Mouse (Mus musculus) heart, embryonic 13.5 days (tissue): ENCODE measurements at regions not wholly inside any gene's neighbourhood (a gene's known extent, or its start where the extent isn't known, plus 50 kb on each side); places are given as distances from the start of the nearest gene placed in this dataset.

ENCODE experiments used
- ATAC-seq: fragments of 200-750 bp; cut with Nextera tagmentation; 2 replicates; pipeline ENCODE4 v1.8.0; 2017; ENCODE audit warnings: moderate TSS enrichment; ENCODE audit not compliant: insufficient number of reproducible peaks, low FRiP score, low TSS enrichment; ENCODE audit errors: extremely low read depth
- H3K27ac ChIP-seq: fragments of 300-500 bp; sonication (generic); replicated peaks from 2 replicates; pipeline ENCODE4 v1.5.1; 2015; ENCODE audit warnings: moderate library complexity, mild to moderate bottlenecking, inconsistent platforms
- H3K27me3 ChIP-seq: fragments of 300-500 bp; sonication (generic); replicated peaks from 2 replicates; pipeline ENCODE4 v1.6.1; 2015; ENCODE audit warnings: mild to moderate bottlenecking, inconsistent platforms
- H3K36me3 ChIP-seq: fragments of 300-500 bp; sonication (generic); 2 replicates; pipeline ENCODE4 v1.6.1; 2015; ENCODE audit warnings: mild to moderate bottlenecking, inconsistent platforms
- H3K4me1 ChIP-seq: fragments of 300-500 bp; sonication (generic); 2 replicates; pipeline ENCODE4 v1.6.1; 2015; ENCODE audit warnings: inconsistent platforms
- H3K4me2 ChIP-seq: fragments of 300-500 bp; sonication (generic); 2 replicates; pipeline ENCODE4 v1.6.1; 2015; ENCODE audit warnings: inconsistent platforms, mild to moderate bottlenecking, moderate library complexity
- H3K4me3 ChIP-seq: fragments of 300-500 bp; sonication (generic); 2 replicates; pipeline ENCODE4 v1.5.1; 2015; ENCODE audit warnings: moderate library complexity, mild to moderate bottlenecking, inconsistent platforms
- H3K9ac ChIP-seq: fragments of 300-500 bp; sonication (generic); 2 replicates; pipeline ENCODE4 v1.6.1; 2015; ENCODE audit warnings: inconsistent platforms, mild to moderate bottlenecking, moderate library complexity
- H3K9me3 ChIP-seq: fragments of 300-500 bp; sonication (generic); 2 replicates; pipeline ENCODE4 v1.6.1; 2016; ENCODE audit warnings: inconsistent platforms
- whole genome bisulfite sequencing: fragments of 180-500 bp; shearing (Covaris S2); methylation state at CpG from one replicate; pipeline ENCODE4 v1.1.7; 2015; ENCODE audit warnings: mixed read lengths; 5-methylcytosine and 5-hydroxymethylcytosine counted together

GRCm38 (mm10) chr8:88019243-88020115 lies 60.1 kb upstream of the Zfp423 start:
- H3K27ac ChIP-seq, result no peak overlapping the region
- H3K4me2 ChIP-seq, result no peak overlapping the region
- no peaks in the 10 kb centered on the region for H3K4me1 ChIP-seq
- no peaks in the 10 kb centered on the region for H3K36me3 ChIP-seq
- no peak for ATAC-seq
- 0 out of 2 replicates have a peak, but pooled peaks cover 13% of the 10 kb centered on the region for H3K27me3 ChIP-seq
- 71% methylated on average over 17 of the region's 17 CpGs for WGBS
- no peak overlapping the region for H3K4me3 ChIP-seq
- no peak overlapping the region for H3K9ac ChIP-seq
- peaks cover 7% of the 10 kb centered on the region; the same call in 1 of the 2 replicates for H3K9me3 ChIP-seq

GRCm38 (mm10) chr8:88018494-88018893 lies 59.1 kb upstream of the Zfp423 start:
- Histone ChIP-seq H3K4me1 (no peaks in the 10 kb centered on the region), H3K4me3 (no peak overlapping the region), H3K4me2 (no peak overlapping the region), H3K9ac (no peak overlapping the region), H3K27ac (no peak overlapping the region), H3K36me3 (no peaks in the 10 kb centered on the region), H3K27me3 (peaks cover 12% of the 10 kb centered on the region; the same call in 1 of the 2 replicates), H3K9me3 (peaks cover 7% of the 10 kb centered on the region; the same call in 1 of the 2 replicates)
- no peak for ATAC-seq
- 81% methylated on average over 4 of the region's 4 CpGs for WGBS

GRCm38 (mm10) chr8:88012177-88012825 lies 52.9 kb upstream of the Zfp423 start:
- Histone ChIP-seq H3K4me1 (peaks cover 9% of the 10 kb centered on the region; the same call in 1 of the 2 replicates), H3K27me3 (no peaks in the 10 kb centered on the region; the same call in 1 of the 2 replicates), H3K4me2 (no peak overlapping the region), H3K9ac (no peak overlapping the region), H3K36me3 (no peaks in the 10 kb centered on the region), H3K4me3 (no peak overlapping the region), H3K27ac (no peak overlapping the region), H3K9me3 (no peaks in the 10 kb centered on the region)
- 75% methylated on average over 15 of the region's 15 CpGs for WGBS
- no peak for ATAC-seq

- H3K36me3 ChIP-seq, result no peaks in the 10 kb centered on the region
- no peak for ATAC-seq
- no peak overlapping the region for H3K4me3 ChIP-seq
- H3K4me2 ChIP-seq, result no peak overlapping the region
- H3K27me3 ChIP-seq, result no peaks in the 10 kb centered on the region; the same call in 1 of the 2 replicates
- H3K9ac ChIP-seq, result no peak overlapping the region
- no peaks in the 10 kb centered on the region for H3K9me3 ChIP-seq
- WGBS, result 23% methylated on average over 3 of the region's 3 CpGs
- peak overlapping the region; percentile 61 for H3K27ac ChIP-seq
- peaks cover 9% of the 10 kb centered on the region; the same call in 1 of the 2 replicates for H3K4me1 ChIP-seq
Observed at GRCm38 (mm10) chr8:88010566-88010965, 51.2 kb upstream of the Zfp423 start.

GRCm38 (mm10) chr8:88009878-88010277 lies 50.5 kb upstream of the Zfp423 start:
- H3K4me1 ChIP-seq, result peaks cover 9% of the 10 kb centered on the region; the same call in 1 of the 2 replicates
- H3K4me3 ChIP-seq, result no peak overlapping the region
- no peak overlapping the region for H3K4me2 ChIP-seq
- no peaks in the 10 kb centered on the region for H3K9me3 ChIP-seq
- peak overlapping the region; percentile 61 for H3K27ac ChIP-seq
- no peaks in the 10 kb centered on the region; the same call in 1 of the 2 replicates for H3K27me3 ChIP-seq
- 35% methylated on average over 3 of the region's 3 CpGs for whole genome bisulfite sequencing
- no peak overlapping the region for H3K9ac ChIP-seq
- H3K36me3 ChIP-seq, result no peaks in the 10 kb centered on the region
- no peak for ATAC-seq
